Mouse (Mus musculus) lung, postnatal 14 days (tissue): ENCODE measurements around the gene Frrs1l.

Experiments
- DNase-seq: peaks from one replicate; pipeline ENCODE4 v3.0.0; 2021

Frrs1l gene

DNA sequence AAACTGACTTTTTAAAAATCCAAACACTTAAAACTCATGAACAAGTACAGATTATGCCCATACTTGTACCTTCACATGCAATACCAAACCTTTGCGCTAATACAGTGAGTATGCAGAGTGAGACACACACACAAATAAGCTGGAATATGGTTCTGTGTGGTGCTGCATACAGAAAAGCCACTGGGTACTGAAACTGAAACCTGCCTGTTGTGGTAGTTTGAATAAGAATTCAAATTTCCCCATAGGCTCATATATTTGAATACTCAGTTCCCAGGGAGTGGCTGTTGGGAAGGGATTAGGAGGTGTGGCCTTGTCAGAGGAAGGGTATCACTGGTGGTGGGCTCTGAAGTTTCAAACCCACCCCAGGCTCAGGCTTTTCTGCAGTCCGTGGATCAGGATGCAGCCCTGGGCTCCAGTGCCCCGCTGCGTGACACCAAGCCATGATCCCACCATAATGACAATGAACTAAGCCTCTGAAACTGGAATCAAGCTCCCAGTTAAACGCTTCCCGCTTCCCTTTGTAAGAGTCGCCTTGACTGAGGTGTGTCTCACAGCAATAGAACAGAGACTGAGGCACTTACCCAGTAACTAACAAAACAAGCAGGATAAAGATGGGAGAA lies 77.7 kb downstream of the Frrs1l start:
- DNase-seq = no peak

DNA sequence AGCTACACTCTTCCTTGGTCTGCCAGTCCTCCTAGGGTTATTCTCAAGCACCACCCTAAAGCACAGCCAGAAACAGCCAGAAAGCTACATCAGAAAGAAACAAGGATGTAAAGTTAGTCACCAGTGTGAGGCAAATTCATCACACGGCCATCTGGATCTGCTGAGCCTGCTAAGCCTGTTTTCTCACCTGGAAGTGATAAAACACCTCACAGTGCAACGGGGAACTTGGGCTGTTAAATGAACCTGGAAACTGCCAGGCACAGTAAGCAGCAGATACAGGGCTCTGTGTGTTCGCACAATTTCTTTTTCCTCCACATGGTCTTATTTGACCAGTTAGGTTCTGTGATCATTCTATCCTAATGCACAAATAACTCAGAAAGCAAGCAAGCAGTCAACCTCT lies 80.6 kb downstream of the Frrs1l start:
- DNase-seq = no peak

DNA sequence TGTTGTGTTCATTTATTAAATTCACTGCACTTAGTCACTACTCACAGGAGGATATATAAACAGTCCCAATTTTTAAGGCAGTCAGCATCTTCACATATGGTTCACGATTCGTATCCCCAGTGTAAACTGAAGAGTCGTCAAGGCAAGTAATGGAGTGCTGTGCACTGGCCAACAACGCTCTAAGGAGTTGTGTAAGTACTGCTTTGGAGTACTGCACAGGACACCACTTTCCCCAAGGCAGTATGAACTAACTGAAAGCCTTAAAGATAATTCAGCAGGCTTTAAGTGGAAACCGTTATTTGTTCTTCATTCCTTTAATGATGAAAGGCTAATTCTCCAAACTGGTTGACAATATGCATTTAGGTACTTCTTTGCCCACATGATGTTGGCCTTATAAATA lies 82.5 kb downstream of the Frrs1l start:
- no peak for DNase-seq
